Mouse (Mus musculus) gastrocnemius, adult 2 months (tissue): Measurements from ENCODE around the gene Gsn. TPM values are rescaled to one million over a fixed set of nuclear protein-coding genes. Genes with fewer than 3 reads are reported as not detected.

Source experiments
- DNase-seq: peaks from one replicate; pipeline ENCODE4 v3.0.0; 2022
- H3K27ac ChIP-seq: fragments of 200-600 bp; 2 replicates; pipeline ENCODE4 v1.8.1; 2022; ENCODE audit warnings: mild to moderate bottlenecking
- H3K4me3 ChIP-seq: fragments of 200-600 bp; 2 replicates; pipeline ENCODE4 v1.8.1; 2022; ENCODE audit warnings: mild to moderate bottlenecking, moderate library complexity
- CTCF ChIP-seq: fragments of 200-600 bp; IDR thresholded peaks from 2 replicates; pipeline ENCODE4 v1.8.1; 2022; ENCODE audit warnings: antibody characterized with exemption, mild to moderate bottlenecking, moderate library complexity
- intact Hi-C: fragments of 180-260 bp; cut with DNase I; formaldehyde crosslinking; loops from one replicate; pipeline ENCODE4 v1.15.1; 2025
- total RNA-seq, 2 experiments: library from RNA; stranded (reverse); gene quantifications; 2 replicates each; pipeline ENCODE4 v1.2.3; 2021

Gsn gene
- total RNA-seq, 2 experiments from 2014 or later = 676 to 777 TPM

DNA sequence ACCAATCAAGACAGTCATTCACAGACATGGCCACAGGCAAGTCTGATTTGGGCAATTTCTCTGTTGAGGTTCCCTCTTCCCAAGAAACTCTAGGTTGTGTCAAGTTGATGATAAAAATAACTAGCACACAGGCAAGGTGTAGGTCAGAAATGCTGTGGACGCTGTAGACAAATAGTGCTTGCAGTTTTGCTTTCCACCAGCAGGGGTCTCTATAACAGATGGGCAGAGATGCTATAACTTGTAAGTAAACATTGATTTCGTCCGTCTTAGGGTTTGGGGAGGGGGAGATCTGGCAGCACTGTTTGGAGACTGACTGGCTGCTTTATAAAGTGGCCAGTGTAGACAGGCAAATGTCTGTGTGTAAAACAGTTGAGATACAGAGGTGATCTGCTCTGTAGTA is 35.7 kb downstream of the Gsn start:
- intact Hi-C loops = loop anchor here (10.0 kb wide), 1 partner anchor 223 kb away; no protein-coding TSS in a partner anchor
- Histone ChIP-seq H3K27ac (no peak overlapping the region), H3K4me3 (peak overlapping the region; percentile 36)
- no peak for DNase-seq
- TF ChIP-seq CTCF = peak; percentile 86

- Histone ChIP-seq H3K4me3 (0 out of 2 replicates have a peak overlapping the region, but pooled peaks have one; percentile 9), H3K27ac (no peak overlapping the region)
- intact Hi-C loops = loop anchor here (10.0 kb wide), 1 partner anchor 222 kb away; no protein-coding TSS in a partner anchor
- no peak for DNase-seq
- no peak for TF ChIP-seq CTCF
Observed at GRCm38 (mm10) chr2:35292700-35293099, 36.5 kb downstream of the Gsn start.

GRCm38 (mm10) chr2:35293291-35293690 is 37.1 kb downstream of the Gsn start:
- Histone ChIP-seq H3K4me3 (no peak overlapping the region), H3K27ac (no peak overlapping the region)
- intact Hi-C loops = loop anchor here (10.0 kb wide), 1 partner anchor 222 kb away; no protein-coding TSS in a partner anchor

GRCm38 (mm10) chr2:35297703-35298332 is 41.6 kb downstream of the Gsn start:
- Histone ChIP-seq H3K4me3 (no peak overlapping the region), H3K27ac (no peak overlapping the region)
- no peak for TF ChIP-seq CTCF
- intact Hi-C loops = loop anchor here (1.0 to 10.0 kb wide), 3 partner anchors 51 to 217 kb away; partner anchors contain the start of gene 4930402F06Rik
- peak; percentile 79 for DNase-seq

More at GRCm38 (mm10) chr2:35293291-35293690, 37.1 kb downstream of the Gsn start:
- no peak for TF ChIP-seq CTCF
- no peak for DNase-seq

DNA sequence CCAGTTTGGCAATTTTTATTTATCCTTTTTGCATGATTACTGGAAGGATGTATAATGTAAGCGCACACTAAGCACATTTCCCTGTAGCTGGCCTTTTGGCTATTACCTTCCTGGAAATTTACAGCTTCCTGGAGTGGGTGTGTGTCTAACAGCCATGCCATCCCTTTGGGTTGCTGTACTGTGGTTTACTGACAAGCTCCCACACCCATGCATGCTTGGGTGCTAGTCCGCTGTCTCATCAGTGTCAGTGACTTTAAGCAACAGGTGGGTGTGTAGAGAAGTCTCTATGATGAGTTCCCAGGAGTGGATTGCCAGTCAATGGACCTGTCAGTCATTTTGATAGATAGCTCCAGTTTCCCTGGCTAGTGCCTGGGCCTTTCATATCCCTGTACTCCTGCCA is 43.3 kb downstream of the Gsn start:
- TF ChIP-seq CTCF = no peak
- H3K4me3 ChIP-seq = no peak overlapping the region
- no peak for DNase-seq
- no peak overlapping the region for H3K27ac ChIP-seq
- intact Hi-C loops = loop anchor here (10.0 kb wide), 1 partner anchor 215 kb away; no protein-coding TSS in a partner anchor

DNA sequence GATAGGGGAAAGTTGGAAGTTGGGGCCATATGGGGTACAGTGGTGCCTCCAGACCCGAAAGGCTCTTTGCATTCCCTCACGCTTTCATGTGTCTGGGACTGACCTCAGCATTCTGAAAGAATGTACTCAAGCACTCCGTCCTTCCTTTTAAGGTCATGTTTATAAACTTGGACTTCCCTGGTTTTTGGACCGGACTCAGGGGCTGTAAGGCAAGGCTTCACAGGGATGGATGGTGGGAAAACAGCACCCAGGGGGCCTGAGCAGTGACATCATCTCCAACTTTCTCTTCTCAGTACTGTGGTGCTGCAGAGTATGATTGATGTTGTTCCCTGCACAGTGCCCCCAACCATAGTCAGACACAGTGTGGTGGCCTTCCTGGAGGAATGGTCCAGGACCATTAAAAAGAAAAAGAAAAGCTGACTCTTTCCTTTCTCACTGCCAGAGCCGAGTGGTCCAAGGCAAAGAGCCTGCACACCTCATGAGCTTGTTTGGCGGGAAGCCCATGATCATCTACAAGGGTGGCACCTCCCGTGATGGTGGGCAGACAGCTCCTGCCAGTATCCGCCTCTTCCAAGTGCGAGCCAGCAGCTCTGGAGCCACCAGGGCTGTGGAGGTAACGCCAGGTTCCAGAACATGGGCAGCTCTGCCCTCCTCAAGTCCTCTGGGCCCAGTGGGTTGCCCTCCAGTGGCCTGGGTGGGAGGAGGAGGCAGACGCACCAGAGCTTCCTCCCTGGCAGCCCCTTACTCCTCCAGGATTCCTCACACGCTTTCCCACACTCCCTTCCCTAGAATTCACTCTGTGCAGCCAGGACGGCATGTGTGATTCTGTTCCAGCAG is 46.1 kb downstream of the Gsn start:
- no peak for DNase-seq
- intact Hi-C loops = no loop called here
- no peak for TF ChIP-seq CTCF
- Histone ChIP-seq H3K27ac (peak overlapping the region; percentile 62), H3K4me3 (no peak overlapping the region)

DNA sequence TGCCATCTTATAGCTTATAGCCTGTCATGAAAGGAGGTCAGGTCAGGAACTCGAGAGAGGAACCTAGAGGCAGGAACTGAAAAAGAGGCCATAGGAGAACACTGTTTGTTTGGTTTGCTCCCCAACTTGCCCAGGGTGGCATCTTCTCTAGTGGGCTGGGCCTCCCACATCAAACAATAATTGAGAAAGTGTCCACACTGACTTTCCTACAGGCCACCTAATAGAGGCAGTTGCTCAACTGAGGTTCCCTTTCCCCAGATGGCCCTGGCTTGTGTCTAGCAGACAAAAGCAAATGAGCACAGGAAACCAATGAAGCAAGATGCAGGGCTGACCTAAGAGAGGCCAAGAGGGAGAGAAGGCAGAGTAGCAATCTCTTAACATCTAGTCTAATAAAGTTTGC is 52.0 kb downstream of the Gsn start:
- Histone ChIP-seq H3K4me3 (no peak overlapping the region), H3K27ac (no peak overlapping the region)
- DNase-seq = no peak
- intact Hi-C loops = no loop called here
- TF ChIP-seq CTCF = no peak

DNA sequence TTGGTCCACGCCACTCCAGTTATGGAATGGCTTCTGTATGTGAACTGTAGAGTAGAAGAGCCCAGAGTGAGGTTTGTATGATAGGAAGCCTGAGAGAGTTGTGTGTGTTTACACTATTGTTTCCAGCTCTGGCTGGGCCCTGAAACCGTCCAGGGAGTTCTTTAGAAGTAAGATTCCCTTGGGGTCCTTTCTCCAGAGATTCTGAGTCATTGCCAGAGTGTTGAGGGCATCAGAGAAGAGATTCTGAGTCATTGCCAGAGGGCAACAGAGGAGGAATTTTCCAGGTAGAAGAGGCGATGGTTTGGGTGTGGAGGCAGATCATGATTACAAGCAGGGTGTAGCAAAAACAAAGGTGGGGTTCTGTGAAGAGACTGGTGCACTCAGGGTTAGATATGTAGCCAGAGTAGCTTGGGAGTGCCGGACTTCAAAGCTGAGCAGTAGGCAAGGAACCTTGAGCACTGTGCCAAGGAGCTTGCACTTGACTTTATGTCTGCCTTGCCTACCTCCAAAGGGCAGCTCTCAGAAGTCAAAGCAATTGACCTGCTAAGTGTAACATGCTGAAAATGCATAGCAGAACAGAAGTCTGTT is 53.8 kb downstream of the Gsn start:
- Histone ChIP-seq H3K27ac (no peak overlapping the region), H3K4me3 (no peak overlapping the region)
- intact Hi-C loops = no loop called here
- no peak for TF ChIP-seq CTCF
- no peak for DNase-seq

DNA sequence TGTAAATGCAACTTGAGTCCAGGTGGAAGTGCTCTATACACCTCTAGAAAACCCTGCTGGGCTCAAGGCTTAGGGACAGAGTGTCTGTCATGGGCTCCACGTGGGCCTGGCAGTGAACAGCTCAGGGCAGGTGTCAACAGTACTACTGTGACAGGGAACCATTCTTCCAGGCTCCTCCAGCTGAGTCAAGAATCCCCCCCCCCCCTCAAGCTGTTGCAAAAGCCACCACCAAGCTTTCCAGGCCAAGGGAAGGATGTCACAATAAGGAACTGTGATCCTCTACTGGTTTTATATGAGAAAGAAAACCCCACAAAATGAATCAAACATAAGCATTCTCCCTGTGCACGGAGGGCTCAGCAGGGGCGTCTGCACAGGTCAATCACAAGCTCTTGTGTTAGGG is 58.1 kb downstream of the Gsn start:
- Histone ChIP-seq H3K27ac (no peak overlapping the region), H3K4me3 (no peak overlapping the region)
- intact Hi-C loops = no loop called here
- no peak for TF ChIP-seq CTCF
- DNase-seq = no peak

- no peak for DNase-seq
- intact Hi-C loops = no loop called here
- no peak for TF ChIP-seq CTCF
- Histone ChIP-seq H3K27ac (no peak overlapping the region), H3K4me3 (no peak overlapping the region)
Observed at GRCm38 (mm10) chr2:35317604-35318003, 61.4 kb downstream of the Gsn start.

- H3K27ac ChIP-seq = no peak overlapping the region
- intact Hi-C loops = no loop called here
- TF ChIP-seq CTCF = no peak
Observed at GRCm38 (mm10) chr2:35318405-35318804, 62.2 kb downstream of the Gsn start.

GRCm38 (mm10) chr2:35320399-35320798 is 64.2 kb downstream of the Gsn start:
- intact Hi-C loops = no loop called here
- DNase-seq = peak; percentile 12
- no peak overlapping the region for H3K27ac ChIP-seq
- TF ChIP-seq CTCF = no peak
- H3K4me3 ChIP-seq = no peak overlapping the region

More at GRCm38 (mm10) chr2:35318405-35318804, 62.2 kb downstream of the Gsn start:
- DNase-seq = no peak
- H3K4me3 ChIP-seq = no peak overlapping the region
